Mouse (Mus musculus) adrenal gland, postnatal 25 days (tissue): ENCODE results near the gene Olfr1015. TPM values are rescaled to one million over a fixed set of nuclear protein-coding genes. Genes with fewer than 3 reads are reported as not detected.

Experiments
- DNase-seq: peaks from one replicate; pipeline ENCODE4 v3.0.0; 2021; ENCODE audit warnings: mixed read lengths
- long read RNA-seq: library from polyadenylated mRNA; stranded (forward); transcript quantifications from one replicate; pipeline ENCODE4 v2.0.0, GENCODE M21; 2021
- total RNA-seq: library from RNA; stranded (reverse); gene quantifications from 2 replicates; pipeline ENCODE4 v1.2.3, GENCODE M21; 2021

Gene Olfr1015
- not detected in 2 replicates for total RNA-seq
- long read RNA-seq: 0 reads

DNA sequence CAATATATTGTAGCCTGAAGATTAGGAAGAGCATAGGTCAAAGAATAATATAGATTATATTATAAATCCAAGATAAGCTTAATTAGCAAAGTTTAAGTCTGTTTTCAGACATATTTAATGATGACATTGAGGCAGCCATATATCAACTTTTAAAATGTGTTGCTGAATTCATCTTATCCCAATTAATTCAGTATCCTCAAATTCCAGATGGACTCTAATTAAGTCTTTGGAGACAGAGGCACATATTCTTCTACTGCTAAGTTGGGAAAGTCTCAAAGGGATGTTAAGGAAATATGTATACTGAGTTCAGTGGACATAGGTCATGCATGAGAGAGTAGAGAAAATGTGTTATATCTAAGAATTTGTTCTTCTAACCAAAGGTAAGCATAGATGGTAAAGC, at the start of gene Olfr1015:
Olfr1015 (plus strand) TSS at position 301 of the 400 bp plus-strand sequence.
- no peak for DNase-seq

DNA sequence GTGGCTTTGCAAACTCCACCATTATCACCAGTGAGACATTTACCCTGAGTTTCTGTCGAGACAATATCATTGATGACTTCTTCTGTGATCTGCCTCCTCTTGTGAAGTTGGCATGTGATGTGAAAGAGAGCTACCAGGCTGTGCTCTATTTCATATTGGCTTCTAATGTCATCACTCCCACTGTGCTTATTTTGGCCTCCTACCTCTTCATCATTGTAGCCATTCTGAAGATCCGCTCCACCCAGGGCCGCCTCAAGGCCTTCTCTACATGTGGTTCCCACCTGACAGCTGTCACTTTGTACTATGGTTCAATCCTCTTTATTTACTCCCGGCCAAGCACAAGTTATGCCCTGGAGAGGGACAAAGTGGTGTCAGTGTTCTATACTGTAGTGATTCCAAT, 28.0 kb upstream of the Olfr1015 start:
- no peak for DNase-seq

DNA sequence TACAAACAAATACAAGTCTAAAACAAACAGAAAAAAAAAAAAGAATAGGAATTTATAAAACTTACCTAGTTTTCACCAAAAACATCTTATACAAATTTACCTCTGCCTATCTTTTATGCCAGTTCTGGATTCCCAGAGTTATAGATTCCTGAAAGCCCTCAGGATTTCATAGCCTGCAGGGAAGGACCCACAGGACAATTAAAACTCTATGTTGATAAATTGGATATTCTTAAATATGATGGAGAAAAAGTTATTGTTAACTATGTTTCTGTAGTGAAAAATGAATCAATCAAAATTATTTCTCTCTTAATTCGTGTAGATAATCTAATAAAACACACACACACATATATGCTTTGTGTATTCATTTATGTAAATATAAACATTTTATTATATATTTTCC, 19.2 kb upstream of the Olfr1015 start, which contains the start of gene Olfr1012:
Olfr1012 (minus strand) TSS at position 101 of the 400 bp plus-strand sequence.
- no peak for DNase-seq

GRCm38 (mm10) chr2:85766798-85767197, 15.0 kb upstream of the Olfr1015 start, which contains the start of gene Olfr1013:
TSS of gene Olfr1013 (plus strand) at chr2:85767098.
- DNase-seq: no peak

GRCm38 (mm10) chr2:85772413-85772812, 9.4 kb upstream of the Olfr1015 start, which contains the start of gene Olfr1014:
TSS of gene Olfr1014 (plus strand) at chr2:85772713.
- no peak for DNase-seq

- DNase-seq: no peak
These were observed 10.5 kb downstream of the Olfr1015 start for GRCm38 (mm10) chr2:85792331-85792730.

- no peak for DNase-seq
These were observed 20.6 kb downstream of the Olfr1015 start, which contains the start of gene Olfr1016 for GRCm38 (mm10) chr2:85802444-85802843. TSS of gene Olfr1016 (minus strand) at chr2:85802544.

DNA sequence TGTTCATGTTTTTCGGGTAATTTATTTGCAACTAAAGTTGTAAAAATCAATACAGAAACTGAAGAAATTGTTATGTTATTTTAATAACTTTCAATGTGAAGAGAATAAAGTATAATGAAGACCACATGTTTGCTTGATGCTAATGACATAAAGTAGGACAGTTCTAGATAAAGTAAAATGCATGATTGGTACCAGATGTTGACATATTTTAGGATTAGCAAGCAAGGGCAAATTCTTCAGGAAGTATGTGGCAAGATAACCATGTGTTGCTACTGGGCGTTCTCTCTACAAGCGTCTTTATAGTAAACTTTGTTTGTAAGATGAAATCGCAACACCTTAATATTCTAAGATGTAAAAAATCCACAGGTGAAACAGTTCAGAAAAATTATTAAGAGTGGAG, 22.7 kb downstream of the Olfr1015 start:
- no peak for DNase-seq

DNA sequence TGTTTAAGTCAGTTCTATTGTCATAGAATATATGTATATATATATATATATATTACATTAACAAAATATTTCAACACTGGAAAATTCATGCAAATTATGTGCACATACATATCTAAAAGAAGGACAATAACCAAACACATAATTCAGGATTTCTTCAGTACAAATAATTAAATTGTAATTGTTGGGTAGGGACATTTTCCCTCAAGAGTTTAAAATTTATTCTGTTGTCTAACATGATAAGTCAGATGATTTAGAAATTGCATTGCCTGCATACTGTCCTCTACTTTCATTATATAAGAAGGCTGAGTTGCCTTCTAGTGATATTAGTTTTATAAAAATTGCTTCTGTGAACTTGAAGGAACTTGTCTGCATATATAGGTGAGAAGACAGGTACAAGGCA, 36.4 kb downstream of the Olfr1015 start, which contains the start of gene Olfr1018:
Olfr1018 (plus strand) TSS at position 301 of the 400 bp plus-strand sequence.
- no peak for DNase-seq

Other genes with a start within 250 kb of the Olfr1015 start
- not detected in 2 replicates for gene Olfr996, start 202.8 kb upstream of the Olfr1015 start, total RNA-seq
- not detected in 2 replicates for gene Olfr998, start 193.1 kb upstream of the Olfr1015 start, total RNA-seq
- gene Olfr1000, start 170.1 kb upstream of the Olfr1015 start, total RNA-seq: not detected in 2 replicates
- not detected in 2 replicates for gene Olfr1002, start 131.3 kb upstream of the Olfr1015 start, total RNA-seq
- gene Olfr154, start 117.6 kb upstream of the Olfr1015 start, total RNA-seq: not detected in 2 replicates
- gene Olfr1006, start 103.2 kb upstream of the Olfr1015 start, total RNA-seq: not detected in 2 replicates
- gene Olfr1008, start 92.6 kb upstream of the Olfr1015 start, total RNA-seq: not detected in 2 replicates
- 0.30 TPM in 1 of 2 replicates, not detected in the other for gene Olfr1009, start 66.6 kb upstream of the Olfr1015 start, total RNA-seq
- gene Olfr1012, start 19.3 kb upstream of the Olfr1015 start, total RNA-seq: not detected in 2 replicates
- 0.06 TPM in 1 of 2 replicates, not detected in the other for gene Olfr1013, start 14.9 kb upstream of the Olfr1015 start, total RNA-seq
- 0.38 TPM in 1 of 2 replicates, not detected in the other for gene Olfr1014, start 9.3 kb upstream of the Olfr1015 start, total RNA-seq
- not detected in 2 replicates for gene Olfr1016, start 20.5 kb downstream of the Olfr1015 start, total RNA-seq
- gene Olfr1018, start 36.5 kb downstream of the Olfr1015 start, total RNA-seq: not detected in 2 replicates
- gene Olfr1019, start 63.5 kb downstream of the Olfr1015 start, total RNA-seq: not detected in 2 replicates
- not detected in 2 replicates for gene Olfr1020, start 65.0 kb downstream of the Olfr1015 start, total RNA-seq
- gene Olfr1022, start 86.6 kb downstream of the Olfr1015 start, total RNA-seq: not detected in 2 replicates
- not detected in 2 replicates for gene Olfr1023, start 103.6 kb downstream of the Olfr1015 start, total RNA-seq
- not detected in 2 replicates for gene Olfr1024, start 123.0 kb downstream of the Olfr1015 start, total RNA-seq
- gene Olfr1025-ps1, start 133.2 kb downstream of the Olfr1015 start, total RNA-seq: not detected in 2 replicates
- not detected in 2 replicates for gene Olfr1026, start 139.5 kb downstream of the Olfr1015 start, total RNA-seq
- not detected in 2 replicates for gene Olfr1028, start 168.4 kb downstream of the Olfr1015 start, total RNA-seq
- not detected in 2 replicates for gene Olfr1029, start 191.9 kb downstream of the Olfr1015 start, total RNA-seq
- gene Olfr1030, start 197.3 kb downstream of the Olfr1015 start, total RNA-seq: not detected in 2 replicates
- gene Olfr1031, start 208.3 kb downstream of the Olfr1015 start, total RNA-seq: not detected in 2 replicates
- not detected in 2 replicates for gene Olfr1032, start 223.5 kb downstream of the Olfr1015 start, total RNA-seq
- 4.5 and 4.9 TPM in 2 replicates for gene Olfr1033, start 238.6 kb downstream of the Olfr1015 start, total RNA-seq